Mouse (Mus musculus) thymus, adult 2 months (tissue): Measurements from ENCODE around the gene Gak.

Source experiments
- CTCF ChIP-seq: fragments of 200-500 bp; IDR thresholded peaks from 2 replicates; pipeline ENCODE4 v1.5.1; 2012; ENCODE audit warnings: mild to moderate bottlenecking, control low read depth, low read length, moderate library complexity, borderline replicate concordance; ENCODE audit not compliant: control insufficient read depth, poor library complexity, insufficient read depth; ENCODE audit errors: extremely low read depth
- POLR2A ChIP-seq: fragments of 200-500 bp; IDR thresholded peaks from 2 replicates; pipeline ENCODE4 v1.6.1; 2012; ENCODE audit warnings: mild to moderate bottlenecking, low read length, control low read depth, moderate library complexity; ENCODE audit not compliant: control insufficient read depth, poor library complexity, insufficient read depth; ENCODE audit errors: extremely low read depth

DNA sequence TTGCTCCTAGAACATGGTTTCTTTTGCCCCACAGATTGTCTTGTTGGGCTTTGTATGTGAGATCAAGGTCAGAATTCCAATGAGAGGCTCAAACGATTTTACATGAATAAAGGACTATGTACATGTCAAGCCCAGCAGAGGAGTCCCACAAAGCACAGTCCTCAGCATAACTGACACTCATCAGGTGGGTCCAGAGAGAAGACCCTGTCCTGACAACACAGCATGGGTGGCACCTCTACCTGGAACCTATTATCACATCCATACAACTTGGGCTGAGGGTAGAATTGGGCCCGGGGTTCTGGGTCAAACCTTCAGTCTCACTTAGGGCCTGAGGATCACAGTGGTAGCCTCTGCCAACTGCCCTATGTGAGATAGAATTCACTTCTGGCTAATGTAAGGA, 64.2 kb downstream of the Gak start:
- TF ChIP-seq CTCF = no peak
- no peak for TF ChIP-seq POLR2A
